Mouse (Mus musculus) kidney, postnatal 25 days (tissue): Measurements from ENCODE around the gene Cacnb1.

ENCODE experiments used
- DNase-seq, 2 experiments: peaks; one replicate each; pipeline ENCODE4 v3.0.0; 2021; ENCODE audit warnings: mixed read lengths in 2 of 2

Cacnb1 gene

DNA sequence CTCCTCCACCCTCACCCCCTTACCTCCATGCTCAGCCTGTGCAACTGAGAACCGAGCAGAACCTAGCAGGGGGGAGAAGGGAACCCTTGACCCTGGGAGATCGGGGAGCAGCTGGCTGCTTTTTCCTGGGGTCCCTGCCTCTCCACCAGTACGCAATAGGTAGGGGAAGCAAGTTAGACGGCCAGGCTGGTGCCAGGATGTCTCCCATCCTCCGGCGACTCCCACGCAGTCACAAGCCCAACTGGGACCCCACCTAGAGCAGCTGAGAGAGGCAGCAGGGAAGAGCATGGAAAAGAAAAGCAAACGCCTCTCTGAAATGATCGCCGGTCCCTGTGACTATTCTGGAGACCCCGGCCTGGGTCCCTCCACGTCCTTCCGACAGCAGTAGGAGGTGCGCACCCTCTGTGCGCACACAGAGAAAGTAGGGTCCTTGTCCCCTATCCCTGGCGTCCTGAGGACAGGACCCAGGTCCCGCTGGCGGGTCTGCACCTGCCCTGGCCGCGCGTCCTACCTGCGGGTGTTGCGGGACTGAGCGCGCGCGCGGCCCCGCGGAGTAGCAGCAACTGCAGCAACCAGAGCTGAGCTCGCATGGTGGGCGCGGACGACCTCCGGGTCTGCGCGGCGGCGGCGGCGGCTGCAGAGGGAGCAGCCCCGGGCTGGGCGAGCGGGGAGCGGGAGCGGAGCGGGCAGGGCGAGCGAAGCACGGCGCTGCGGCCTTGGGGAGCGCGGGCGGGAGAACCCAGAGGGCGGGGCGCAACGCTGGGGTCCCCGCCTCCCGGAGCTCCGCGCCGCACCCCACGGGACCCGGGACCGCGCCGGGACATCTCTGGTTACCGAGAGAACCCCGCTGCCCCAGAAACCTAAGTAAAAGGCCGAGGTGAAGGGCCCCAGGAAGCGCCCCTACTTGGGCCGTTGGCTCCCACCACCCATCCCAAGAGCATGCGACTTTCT lies 36.8 kb downstream of the Cacnb1 start, which contains the start of gene Plxdc1:
Gene Plxdc1, minus strand, starts transcription at position 718 of the 951 bp plus-strand sequence.
- peak in 1 of 2 experiments; percentile 28 for DNase-seq

DNA sequence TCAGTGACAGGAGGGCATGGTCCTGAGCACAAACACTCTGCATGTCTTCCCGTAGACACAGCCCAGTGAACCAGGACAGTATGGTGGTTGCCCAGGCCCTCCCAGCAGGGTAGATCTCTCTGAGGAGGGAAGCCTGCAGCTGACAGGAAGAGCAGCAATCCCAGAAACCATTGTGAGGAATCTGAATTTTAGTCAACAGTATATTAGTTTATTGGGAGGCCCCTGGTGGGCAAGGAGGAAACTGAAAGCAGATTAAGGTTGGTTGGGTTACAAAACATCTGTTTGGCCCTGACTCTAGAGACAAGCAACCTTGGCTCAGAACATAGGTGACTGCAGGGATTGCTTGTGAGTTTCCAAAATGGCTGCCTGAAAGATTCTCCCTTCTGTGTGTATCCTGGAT lies 38.9 kb downstream of the Cacnb1 start:
- DNase-seq, result no peak

DNA sequence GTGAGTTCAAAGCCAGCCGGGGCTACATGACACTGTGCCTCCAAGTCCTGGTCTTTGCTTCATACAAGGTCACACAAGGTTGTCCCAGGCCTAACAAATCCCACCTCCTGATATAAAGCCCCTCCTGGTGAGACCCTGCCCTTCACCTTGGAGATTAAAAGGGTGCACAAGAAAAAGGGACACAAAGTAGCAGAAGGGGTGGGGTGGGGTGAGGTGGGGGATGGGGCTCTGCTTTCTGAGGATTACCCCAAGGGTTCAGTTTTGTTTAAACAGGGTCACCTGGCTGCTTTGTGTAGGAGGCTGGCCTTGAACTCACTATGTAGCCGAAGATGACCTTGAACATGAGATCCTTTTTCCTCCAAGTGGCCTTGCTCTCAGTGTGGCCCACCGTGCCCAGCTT lies 39.3 kb downstream of the Cacnb1 start:
- DNase-seq, result no peak

GRCm38 (mm10) chr11:97982721-97983120 lies 40.1 kb downstream of the Cacnb1 start:
- no peak for DNase-seq

DNA sequence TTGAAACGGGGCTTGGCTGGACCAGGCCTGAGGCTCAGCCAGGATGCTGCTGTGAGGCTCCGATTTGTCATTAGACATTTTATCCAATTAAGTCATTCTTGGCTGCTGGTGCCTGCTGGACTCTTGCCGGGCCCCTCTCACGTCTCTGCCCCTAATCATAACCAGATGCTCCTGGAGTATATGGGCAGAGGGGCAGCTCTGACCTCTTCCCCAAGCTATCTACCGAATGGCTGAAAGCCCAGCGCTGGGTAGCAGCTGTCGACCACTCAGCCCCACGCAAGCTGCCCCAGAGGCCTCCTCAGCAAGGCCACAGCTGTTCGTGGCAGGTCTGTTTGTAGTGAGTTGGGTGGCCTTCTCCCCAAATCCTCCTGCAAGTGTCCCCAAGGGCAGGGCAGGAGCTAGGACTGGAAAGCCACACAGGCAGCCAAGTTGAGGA lies 42.3 kb downstream of the Cacnb1 start:
- no peak for DNase-seq

DNA sequence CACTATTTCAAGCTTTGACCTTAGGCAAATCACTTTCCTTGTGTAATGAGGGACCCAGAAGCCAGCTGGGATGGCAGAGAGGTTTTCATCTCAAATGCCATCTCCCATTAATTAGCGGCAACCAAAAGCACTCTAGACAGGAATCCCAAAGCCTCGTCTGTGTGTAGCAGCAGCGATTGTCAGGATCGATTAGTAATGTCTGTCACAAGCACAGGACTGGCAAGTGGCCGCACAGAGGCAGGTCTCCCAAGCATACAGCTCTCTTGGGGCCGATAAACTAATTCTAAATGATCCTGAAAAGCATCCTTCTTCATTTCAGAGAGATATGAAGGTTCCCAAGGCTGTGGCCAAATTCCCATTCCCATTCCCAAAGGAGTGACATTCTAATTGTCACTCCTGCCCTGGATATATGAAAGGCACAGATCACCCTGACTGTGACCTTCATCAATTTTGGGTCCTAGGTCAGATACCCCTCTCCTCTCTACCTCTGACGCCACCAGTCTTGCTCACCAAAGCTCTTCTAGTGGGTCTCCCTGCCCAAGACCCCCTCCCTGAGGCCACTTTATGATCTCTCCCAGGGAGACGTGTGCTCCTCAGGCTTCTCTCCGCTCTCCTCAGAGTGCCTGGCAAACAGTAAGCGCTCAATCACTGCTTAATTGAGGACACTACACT lies 42.9 kb downstream of the Cacnb1 start:
- DNase-seq, result no peak

DNA sequence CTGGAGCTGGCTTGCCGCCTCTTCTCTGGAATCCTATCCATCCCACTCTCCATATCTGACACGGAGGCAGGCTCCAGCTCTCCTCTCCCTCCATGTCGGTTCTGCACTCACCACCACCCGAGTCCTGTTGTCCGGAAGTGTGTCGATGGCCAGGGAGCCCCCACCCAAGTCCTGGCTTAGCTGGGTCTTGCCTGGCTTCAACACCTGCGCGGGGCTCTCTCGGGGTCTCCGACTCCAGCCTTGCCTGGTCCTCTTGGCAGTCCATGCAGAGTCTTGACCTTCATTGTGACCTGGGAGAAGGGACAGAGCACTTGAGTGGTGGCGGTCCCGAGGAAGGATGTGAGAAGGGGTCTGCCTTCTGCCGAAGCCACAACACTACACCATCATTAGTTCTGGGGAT lies 44.4 kb downstream of the Cacnb1 start:
- DNase-seq, result no peak

DNA sequence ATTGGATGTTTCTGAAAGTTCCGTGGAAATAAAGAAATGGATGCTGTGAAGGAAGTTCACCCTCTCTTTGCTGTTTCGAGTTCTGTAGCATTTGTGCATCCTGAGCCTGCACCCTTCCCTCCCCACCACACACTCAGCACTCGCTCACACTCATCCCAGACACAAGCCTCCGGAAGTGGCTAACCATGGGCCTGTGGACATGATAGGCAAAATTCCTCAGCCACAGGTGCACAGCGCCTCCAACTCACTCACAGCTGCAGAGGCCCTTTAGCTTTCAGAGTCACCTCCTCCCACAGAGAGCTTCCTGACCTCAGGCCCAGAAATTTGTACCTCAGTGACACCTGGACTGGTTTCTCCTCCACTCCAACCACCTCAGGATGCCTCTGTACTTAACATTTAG lies 45.0 kb downstream of the Cacnb1 start:
- no peak for DNase-seq

GRCm38 (mm10) chr11:97974746-97975145 lies 48.1 kb downstream of the Cacnb1 start:
- peak; percentile 62 to 67 for DNase-seq

DNA sequence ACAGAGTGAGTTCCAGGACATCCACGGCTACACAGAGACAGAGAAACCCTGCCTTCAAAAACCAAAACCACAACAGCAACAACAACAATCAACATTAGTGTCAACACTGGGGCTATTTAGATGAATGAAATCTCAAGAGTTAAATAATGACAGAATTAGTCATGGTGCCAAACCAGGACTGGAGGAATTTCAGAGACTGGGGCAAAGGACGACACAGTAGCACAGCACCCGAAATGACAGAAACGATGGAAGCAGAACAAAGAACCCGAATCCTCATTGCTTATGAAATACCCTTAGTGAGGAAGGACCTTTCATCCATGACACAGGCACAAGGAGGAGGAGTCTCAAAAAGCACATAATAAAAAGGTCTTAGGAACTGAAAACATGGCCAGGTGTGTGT lies 48.7 kb downstream of the Cacnb1 start:
- no peak for DNase-seq

DNA sequence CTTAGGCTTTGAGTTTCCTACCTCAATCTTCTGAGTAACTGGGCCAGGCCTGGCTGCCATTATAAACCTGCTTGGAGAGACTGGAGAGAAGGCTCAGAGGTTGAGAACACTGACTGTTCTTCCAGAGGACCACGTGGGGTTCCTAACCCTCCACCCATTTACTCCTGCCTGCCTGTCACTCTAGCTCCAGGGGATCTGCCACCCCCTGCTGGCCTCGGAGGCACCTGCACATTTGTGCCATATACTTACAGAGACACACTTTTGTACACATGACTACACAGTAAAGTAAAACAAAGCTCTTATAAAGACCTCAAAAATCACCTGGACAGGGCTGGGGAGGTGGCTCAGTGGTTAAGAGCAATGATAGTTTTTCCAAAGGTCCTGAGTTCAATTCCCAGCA lies 50.4 kb downstream of the Cacnb1 start:
- no peak for DNase-seq

GRCm38 (mm10) chr11:97971232-97971631 lies 51.6 kb downstream of the Cacnb1 start:
- peak; percentile 31 to 57 for DNase-seq

DNA sequence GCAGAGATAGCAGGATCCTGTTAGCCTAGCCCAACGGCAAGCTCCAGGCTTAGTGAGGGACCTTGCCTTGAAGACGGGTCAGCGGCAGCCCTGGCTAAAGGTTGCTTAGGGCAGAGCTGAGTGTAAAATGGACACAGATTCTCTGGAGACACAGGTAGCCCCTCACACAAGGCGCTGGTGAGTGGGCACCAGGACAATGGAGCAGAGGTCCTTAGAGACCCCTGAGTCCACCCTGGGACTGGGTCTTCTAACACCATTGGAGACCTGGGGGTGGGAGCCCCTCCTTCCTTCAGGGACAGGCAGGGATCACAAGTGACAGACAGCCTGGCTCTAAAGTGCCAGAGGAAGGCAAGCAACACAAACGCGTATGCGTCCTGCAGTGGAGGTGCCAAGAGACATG lies 52.1 kb downstream of the Cacnb1 start:
- DNase-seq, result no peak

DNA sequence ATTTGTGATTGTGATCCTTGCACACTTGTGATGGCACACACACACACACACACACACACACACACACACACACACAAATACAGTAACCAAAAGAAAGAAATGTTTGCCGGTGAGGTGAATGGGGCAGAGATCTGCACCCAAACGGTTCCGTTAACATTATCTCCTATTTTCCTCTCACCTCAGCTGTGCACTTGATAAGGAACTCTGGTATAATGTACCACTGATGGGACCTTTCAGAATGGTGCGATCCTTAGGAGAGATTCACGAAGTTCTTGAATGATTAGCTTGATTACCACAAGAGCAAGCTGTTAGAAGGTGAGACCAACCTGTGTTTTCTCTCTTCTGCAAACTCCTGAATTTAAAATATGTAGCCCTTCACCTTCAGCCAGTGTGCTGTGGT lies 54.4 kb downstream of the Cacnb1 start:
- no peak for DNase-seq

GRCm38 (mm10) chr11:97967114-97967513 lies 55.7 kb downstream of the Cacnb1 start:
- DNase-seq, result peak in 1 of 2 experiments; percentile 56

DNA sequence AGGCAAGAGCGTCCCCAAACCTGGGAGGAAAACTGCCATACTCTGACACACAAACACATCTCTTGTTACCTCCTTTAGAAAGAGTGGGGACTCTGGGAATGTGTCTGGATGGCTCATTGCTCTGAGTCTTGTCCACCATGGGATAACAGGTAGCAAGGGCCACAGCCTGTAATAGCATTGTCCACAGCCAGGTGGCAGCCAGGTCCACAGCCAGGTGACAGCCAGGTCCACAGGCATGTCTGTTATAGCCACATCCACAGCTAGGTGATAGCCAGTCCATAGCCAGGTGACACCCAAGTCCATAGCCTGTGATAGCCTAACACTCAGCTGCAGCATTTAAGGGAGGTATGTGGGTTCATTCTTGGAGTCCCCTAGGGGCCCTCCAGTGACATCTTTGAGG lies 61.9 kb downstream of the Cacnb1 start:
- peak; percentile 48 to 60 for DNase-seq

GRCm38 (mm10) chr11:97959300-97959680 lies 63.5 kb downstream of the Cacnb1 start:
- no peak for DNase-seq

- no peak for DNase-seq
Observed at GRCm38 (mm10) chr11:97958641-97959299, 64.1 kb downstream of the Cacnb1 start.

GRCm38 (mm10) chr11:97956905-97957560 lies 65.8 kb downstream of the Cacnb1 start:
- peak; percentile 82 to 93 for DNase-seq

GRCm38 (mm10) chr11:97955915-97956314 lies 66.9 kb downstream of the Cacnb1 start:
- DNase-seq, result no peak

- DNase-seq, result no peak
Observed at GRCm38 (mm10) chr11:97955146-97955902, 67.5 kb downstream of the Cacnb1 start.
